ENCODE assay signal across 15 mouse cellular contexts in the genomic region with DNA sequence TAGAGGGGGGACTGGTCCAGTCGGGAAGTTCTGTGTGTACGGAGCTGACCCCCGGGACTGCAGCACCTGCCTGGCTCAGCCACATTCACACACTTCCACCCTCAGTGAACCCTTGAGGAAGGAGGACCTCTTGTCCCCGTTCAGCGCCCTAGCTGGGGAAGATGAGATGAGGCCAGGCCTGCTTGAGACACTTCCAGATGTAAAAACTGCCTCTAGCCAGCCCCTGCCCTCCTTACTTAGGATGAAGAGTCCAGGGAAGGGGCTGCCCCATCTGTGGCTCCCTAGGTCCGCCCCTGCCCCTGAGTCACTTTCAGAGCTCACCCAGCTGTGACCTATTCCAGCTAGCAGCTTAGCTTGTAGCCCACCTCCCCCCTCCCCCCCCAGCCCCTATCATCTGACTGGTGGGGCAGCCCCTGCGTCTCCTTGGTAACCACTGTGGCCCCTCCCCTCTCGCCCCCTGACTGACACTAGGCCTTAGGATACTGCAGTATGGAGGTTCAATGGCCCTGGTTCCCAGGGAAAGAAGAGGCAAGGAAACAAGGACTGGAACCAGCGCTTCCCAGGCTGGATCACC. TPM values are rescaled to one million over a fixed set of nuclear protein-coding genes. Genes with fewer than 3 reads are reported as not detected.
A peak's percentile ranks its signal among the peaks of the same experiment; 100 is the strongest.
DNase-seq lines count a peak whose midpoint lies in the region; ATAC-seq lines count a peak whose summit lies in the region.
"Had no signal": no experiment of that assay in that cellular context is flagged by ENCODE, and none has a peak within 500 bp of the region (broad histone marks: within the 10 kb centered on the region; RNA-seq: fewer than 3 reads in every experiment).

No protein-coding gene starts in this region.

- no peak overlapping the region for H3K4me2 ChIP-seq in forebrain, embryonic 13.5 days
- H3K4me2 ChIP-seq in midbrain, embryonic 11.5 days: no peak overlapping the region
- H3K4me2 ChIP-seq: embryonic facial prominence, embryonic 13.5 days; lung, embryonic 15.5 days had no signal

- H3K27me3 ChIP-seq in forebrain, embryonic 13.5 days: no peaks in the 10 kb centered on the region
- H3K27me3 ChIP-seq in midbrain, embryonic 11.5 days (ENCODE audit: control insufficient read depth, insufficient read depth, low read length): no peaks in the 10 kb centered on the region
- H3K27me3 ChIP-seq: embryonic facial prominence, embryonic 13.5 days; lung, embryonic 15.5 days had no signal

- no peak overlapping the region for H3K27ac ChIP-seq in forebrain, embryonic 13.5 days
- peak overlapping the region; percentile 49 for H3K27ac ChIP-seq in midbrain, embryonic 11.5 days (ENCODE audit: low read depth, low read length)
- H3K27ac ChIP-seq: embryonic facial prominence, embryonic 13.5 days; lung, embryonic 15.5 days had no signal

- H3K4me1 ChIP-seq in forebrain, embryonic 13.5 days: peaks cover 14% of the 10 kb centered on the region
- H3K4me1 ChIP-seq in midbrain, embryonic 11.5 days (ENCODE audit: control insufficient read depth, insufficient read depth, low read length): peaks cover 12% of the 10 kb centered on the region
- H3K4me1 ChIP-seq: lung, embryonic 15.5 days had no signal

- DNase-seq in kidney, postnatal 4 days: peak; percentile 35 to 53
- DNase-seq in kidney, adult 18-20 months: no peak
- peak; percentile 94 for DNase-seq in midbrain, embryonic 11.5 days (ENCODE audit: low spot score, missing footprints)
- DNase-seq in yolk sac, embryonic 10.5 days (ENCODE audit: low spot score): peak; percentile 23
- no peak for DNase-seq in left cerebral cortex, adult 11 months (ENCODE audit: low spot score)
- no peak for DNase-seq in adrenal gland, adult 2 months
- DNase-seq in cerebellum, postnatal 10 days: no peak
- DNase-seq: gastrocnemius, postnatal 14 days; kidney, postnatal 25 days had no signal

- WGBS in forebrain, embryonic 13.5 days: 7% methylated on average over 9 of the region's 9 CpGs
- WGBS in midbrain, embryonic 11.5 days: 4% methylated on average over 9 of the region's 9 CpGs

- H3K9ac ChIP-seq in forebrain, embryonic 13.5 days: 0 out of 2 replicates have a peak overlapping the region, but pooled peaks have one; percentile 10
- H3K9ac ChIP-seq in midbrain, embryonic 11.5 days (ENCODE audit: low read length): peak overlapping the region; percentile 17; the same call in 1 of the 2 replicates
- H3K9ac ChIP-seq: embryonic facial prominence, embryonic 13.5 days; lung, embryonic 15.5 days had no signal

- no peaks in the 10 kb centered on the region for H3K9me3 ChIP-seq in forebrain, embryonic 13.5 days (replicated peaks)
- no peaks in the 10 kb centered on the region for H3K9me3 ChIP-seq in midbrain, embryonic 11.5 days (ENCODE audit: control insufficient read depth, low read length)
- H3K9me3 ChIP-seq: embryonic facial prominence, embryonic 13.5 days; lung, embryonic 15.5 days had no signal

- no peak overlapping the region for H3K4me3 ChIP-seq in forebrain, embryonic 13.5 days
- H3K4me3 ChIP-seq in midbrain, embryonic 11.5 days (ENCODE audit: low read depth, low read length): no peak overlapping the region
- H3K4me3 ChIP-seq: embryonic facial prominence, embryonic 13.5 days; lung, embryonic 15.5 days had no signal

- ATAC-seq in forebrain, embryonic 13.5 days: no peak
- ATAC-seq in midbrain, embryonic 11.5 days (ENCODE audit: low FRiP score): peak; percentile 90

- H3K36me3 ChIP-seq in forebrain, embryonic 13.5 days (ENCODE audit: poor library complexity, severe bottlenecking): peaks cover 21% of the 10 kb centered on the region
- no peaks in the 10 kb centered on the region; the same call in 1 of the 2 replicates for H3K36me3 ChIP-seq in midbrain, embryonic 11.5 days (ENCODE audit: control insufficient read depth, insufficient read depth, low read length)
- H3K36me3 ChIP-seq: embryonic facial prominence, embryonic 13.5 days; lung, embryonic 15.5 days had no signal

RNA-seq across cellular contexts. Expression of a gene that starts 6.7 kb away (rescaled TPM):
- polyA plus RNA-seq in forebrain, embryonic 13.5 days (2015; fragmentation: Nextera tagmentation; extraction: Ambion mirVana): 60.6 and 74.9 TPM in 2 replicates
- polyA plus RNA-seq in midbrain, embryonic 11.5 days (2014; fragmentation: Nextera tagmentation; extraction: Ambion mirVana): 18.0 and 18.9 TPM in 2 replicates
- 10 to 100 TPM; 10.1 to 19.5 TPM for total RNA-seq in adrenal gland, adult 2 months (2021)
- 33.6 and 50.1 TPM in 2 replicates for polyA plus RNA-seq in adrenal gland, adult 2 months (2012; rRNA removed)

RNA-seq across cellular contexts. Expression of a gene that starts 17.2 kb away (rescaled TPM):
- 85.7 and 86.0 TPM in 2 replicates for polyA plus RNA-seq in forebrain, embryonic 13.5 days (2015; fragmentation: Nextera tagmentation; extraction: Ambion mirVana)
- polyA plus RNA-seq in midbrain, embryonic 11.5 days (2014; fragmentation: Nextera tagmentation; extraction: Ambion mirVana): 66.9 and 75.6 TPM in 2 replicates
- 10 to 100 TPM; 15.6 to 34.4 TPM for total RNA-seq in adrenal gland, adult 2 months (2021)
- polyA plus RNA-seq in adrenal gland, adult 2 months (2012; rRNA removed): 16.7 and 17.5 TPM in 2 replicates

RNA-seq across cellular contexts. Expression of a gene that starts 17.5 kb away (rescaled TPM):
- polyA plus RNA-seq in forebrain, embryonic 13.5 days (2015; fragmentation: Nextera tagmentation; extraction: Ambion mirVana): 62.2 and 62.5 TPM in 2 replicates
- polyA plus RNA-seq in midbrain, embryonic 11.5 days (2014; fragmentation: Nextera tagmentation; extraction: Ambion mirVana): 26.9 and 29.8 TPM in 2 replicates
- 10 to 100 TPM; 70.6 to 74.8 TPM for total RNA-seq in adrenal gland, adult 2 months (2021)
- polyA plus RNA-seq in adrenal gland, adult 2 months (2012; rRNA removed): 114 and 118 TPM in 2 replicates

RNA-seq across cellular contexts. Expression of a gene that starts 37.1 kb away (rescaled TPM):
- not detected in 2 replicates for polyA plus RNA-seq in forebrain, embryonic 13.5 days (2015; fragmentation: Nextera tagmentation; extraction: Ambion mirVana)
- polyA plus RNA-seq in midbrain, embryonic 11.5 days (2014; fragmentation: Nextera tagmentation; extraction: Ambion mirVana): not detected in 2 replicates
- total RNA-seq in adrenal gland, adult 2 months (2021): not detected
- polyA plus RNA-seq in adrenal gland, adult 2 months (2012; rRNA removed): not detected in 2 replicates
- total RNA-seq: gastrocnemius, postnatal 14 days; heart, postnatal 25 days; left cerebral cortex, postnatal 25 days had no signal
- polyA plus RNA-seq: embryonic facial prominence, embryonic 13.5 days; lung, embryonic 15.5 days; small intestine, adult 2 months had no signal

RNA-seq across cellular contexts. Expression of a gene that starts 44.4 kb away (rescaled TPM):
- polyA plus RNA-seq in forebrain, embryonic 13.5 days (2015; fragmentation: Nextera tagmentation; extraction: Ambion mirVana): 59.9 and 65.3 TPM in 2 replicates
- polyA plus RNA-seq in midbrain, embryonic 11.5 days (2014; fragmentation: Nextera tagmentation; extraction: Ambion mirVana): 58.4 and 62.2 TPM in 2 replicates
- 10 to 100 TPM; 73.2 to 87.0 TPM for total RNA-seq in adrenal gland, adult 2 months (2021)
- 23.8 and 27.6 TPM in 2 replicates for polyA plus RNA-seq in adrenal gland, adult 2 months (2012; rRNA removed)

Comparison
In these comparisons a context has a peak if more than half of its experiments do, and no peak if none do; other contexts are left out.
1. DNase-seq: peak in kidney, postnatal 4 days (2 of 2), midbrain, embryonic 11.5 days (single experiment) and yolk sac, embryonic 10.5 days (single experiment); none in kidney, adult 18-20 months (single experiment), left cerebral cortex, adult 11 months (single experiment), adrenal gland, adult 2 months (single experiment) and cerebellum, postnatal 10 days (0 of 2).